Mouse (Mus musculus) embryonic facial prominence, embryonic 15.5 days (tissue): Measurements from ENCODE around the gene Cldn5. TPM values are rescaled to one million over a fixed set of nuclear protein-coding genes. Genes with fewer than 3 reads are reported as not detected.

ENCODE experiments used
- ATAC-seq: fragments of 200-750 bp; cut with Nextera tagmentation; 2 replicates; pipeline ENCODE4 v1.8.0; 2017; ENCODE audit warnings: low read depth, moderate TSS enrichment; ENCODE audit not compliant: insufficient number of reproducible peaks, low FRiP score, low TSS enrichment
- H3K27ac ChIP-seq: fragments of 300-500 bp; sonication (generic); replicated peaks from 2 replicates; pipeline ENCODE4 v1.5.1; 2015; ENCODE audit warnings: mild to moderate bottlenecking, inconsistent platforms
- H3K27me3 ChIP-seq: fragments of 300-500 bp; sonication (generic); 2 replicates; pipeline ENCODE4 v1.6.1; 2015; ENCODE audit warnings: inconsistent platforms
- H3K36me3 ChIP-seq: fragments of 300-500 bp; sonication (generic); 2 replicates; pipeline ENCODE4 v1.6.1; 2015; ENCODE audit warnings: mild to moderate bottlenecking, inconsistent platforms
- H3K4me1 ChIP-seq: fragments of 300-500 bp; sonication (generic); 2 replicates; pipeline ENCODE4 v1.6.1; 2015; ENCODE audit warnings: inconsistent platforms
- H3K4me2 ChIP-seq: fragments of 300-500 bp; sonication (generic); replicated peaks from 2 replicates; pipeline ENCODE4 v1.6.1; 2015; ENCODE audit warnings: mild to moderate bottlenecking, inconsistent platforms
- H3K4me3 ChIP-seq: fragments of 300-500 bp; sonication (generic); replicated peaks from 2 replicates; pipeline ENCODE4 v1.5.1; 2015; ENCODE audit warnings: mild to moderate bottlenecking, inconsistent platforms
- H3K9ac ChIP-seq: fragments of 300-500 bp; sonication (generic); 2 replicates; pipeline ENCODE4 v1.6.1; 2015; ENCODE audit warnings: inconsistent platforms
- H3K9me3 ChIP-seq: fragments of 300-500 bp; sonication (generic); replicated peaks from 2 replicates; pipeline ENCODE4 v1.6.1; 2016; ENCODE audit warnings: inconsistent platforms
- WGBS: fragments of 180-500 bp; shearing (Covaris S2); methylation state at CpG from one replicate; pipeline ENCODE4 v1.1.7; 2015; 5-methylcytosine and 5-hydroxymethylcytosine counted together
- polyA plus RNA-seq: library from polyadenylated mRNA; unstranded; fragments of >200 nt; fragmentation: Nextera tagmentation; extraction: Ambion mirVana; gene quantifications from 2 replicates; pipeline ENCODE4 v1.2.1, GENCODE M21; 2015

The Cldn5 gene
- polyA plus RNA-seq, 1 experiment from 2014 or later = 35.1 TPM

DNA sequence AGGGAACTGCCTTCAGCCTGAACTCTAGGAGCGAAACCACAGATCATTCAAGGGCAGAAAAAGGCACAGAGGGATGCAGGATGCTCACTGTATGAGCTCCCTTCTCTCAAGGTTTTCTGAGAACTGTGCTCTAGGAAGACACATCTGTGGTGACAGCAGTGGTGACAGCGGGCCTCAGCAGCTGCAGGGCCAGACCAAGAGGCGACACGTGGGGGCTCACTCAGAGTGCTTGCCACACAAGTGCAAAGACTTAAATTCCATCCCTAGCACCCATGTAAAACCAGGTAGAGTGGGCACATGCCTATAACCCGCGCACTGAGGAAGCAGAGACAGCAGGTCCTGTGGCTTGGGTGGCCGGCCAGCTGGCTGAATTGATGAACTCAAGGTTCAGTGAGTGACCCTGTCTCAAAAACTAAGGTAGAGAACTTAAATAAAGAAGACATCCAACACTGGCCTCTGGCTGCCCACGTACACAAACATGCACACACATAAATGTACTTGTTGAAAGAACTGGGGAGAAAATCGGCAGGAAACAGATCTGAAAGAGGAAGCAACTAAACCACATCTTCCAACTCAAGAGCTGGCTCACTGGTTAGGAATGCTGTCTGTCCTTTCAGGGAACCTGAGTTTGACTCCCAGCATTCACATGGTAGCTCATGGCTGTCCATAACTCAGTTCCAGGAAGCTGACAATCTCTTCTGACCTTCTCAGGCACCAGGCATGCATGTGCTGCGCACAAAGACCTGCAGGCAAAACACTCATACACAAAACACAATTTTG is 12.2 kb downstream of the Cldn5 start:
- no peaks in the 10 kb centered on the region for H3K9me3 ChIP-seq
- H3K27ac ChIP-seq = no peak overlapping the region
- H3K36me3 ChIP-seq = peaks cover 58% of the 10 kb centered on the region
- H3K4me2 ChIP-seq = no peak overlapping the region
- H3K4me3 ChIP-seq = no peak overlapping the region
- 86% methylated on average over 10 of the region's 10 CpGs for WGBS
- H3K27me3 ChIP-seq = no peaks in the 10 kb centered on the region
- no peaks in the 10 kb centered on the region for H3K4me1 ChIP-seq
- ATAC-seq = no peak
- H3K9ac ChIP-seq = no peak overlapping the region

DNA sequence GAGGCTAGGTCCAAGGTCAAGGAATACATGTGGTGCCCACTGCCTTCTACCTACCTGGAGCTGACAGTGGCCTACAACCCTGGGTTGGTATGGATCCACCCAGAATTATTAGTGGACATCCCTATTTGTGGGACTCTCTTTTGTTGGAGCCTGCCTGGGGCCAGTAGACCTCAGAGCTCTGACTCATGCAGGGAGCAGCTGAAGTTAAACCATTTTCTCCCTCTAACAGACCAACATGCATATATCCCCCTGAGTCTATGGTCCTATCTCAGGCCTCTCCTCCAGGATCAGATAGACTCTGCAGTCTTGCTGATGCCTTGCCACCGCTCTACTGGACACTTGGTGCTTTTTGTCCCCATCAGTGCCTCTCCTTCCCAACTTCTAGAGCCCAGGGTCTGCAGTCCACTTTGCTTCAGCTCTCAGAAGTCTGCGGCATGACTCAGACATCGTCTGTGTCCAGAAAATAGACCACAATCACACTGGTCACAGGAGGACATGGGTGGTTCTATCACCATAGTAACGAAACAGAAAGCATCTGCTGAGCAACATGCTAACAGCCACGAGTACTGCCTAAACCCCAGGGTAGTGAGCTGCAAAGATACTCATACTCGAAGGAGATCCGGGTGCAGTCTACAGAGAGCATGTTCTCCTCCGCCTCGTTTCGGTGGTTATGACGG is 18.7 kb downstream of the Cldn5 start:
- H3K9ac ChIP-seq = no peak overlapping the region
- H3K4me2 ChIP-seq = no peak overlapping the region
- H3K9me3 ChIP-seq = no peaks in the 10 kb centered on the region
- no peak overlapping the region for H3K27ac ChIP-seq
- H3K4me3 ChIP-seq = no peak overlapping the region
- H3K27me3 ChIP-seq = no peaks in the 10 kb centered on the region
- no peaks in the 10 kb centered on the region for H3K4me1 ChIP-seq
- H3K36me3 ChIP-seq = peaks cover 59% of the 10 kb centered on the region
- 94% methylated on average over 11 of the region's 11 CpGs for WGBS
- no peak for ATAC-seq

DNA sequence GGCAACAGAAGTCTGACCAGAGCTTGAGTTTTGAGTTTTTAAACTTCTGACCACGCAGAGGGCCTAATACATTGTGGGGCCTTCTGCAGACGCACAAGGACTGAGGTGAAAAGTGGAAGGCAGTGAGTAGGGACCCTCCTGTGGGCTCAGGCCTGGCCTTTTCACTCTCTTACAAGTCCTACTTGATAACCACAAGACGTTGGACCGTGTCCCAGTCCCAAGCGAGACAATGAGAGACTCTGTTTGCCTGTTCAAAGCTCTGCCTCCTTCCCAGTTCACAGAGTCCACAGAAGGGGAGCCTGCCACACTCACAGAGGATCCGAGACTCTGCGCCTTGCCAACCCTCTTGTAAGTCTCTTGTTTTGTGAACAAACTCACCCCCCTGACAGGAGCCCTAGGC is 20.0 kb downstream of the Cldn5 start:
- H3K9ac ChIP-seq = no peak overlapping the region
- WGBS = 80% methylated on average over 7 of the region's 7 CpGs
- no peaks in the 10 kb centered on the region for H3K27me3 ChIP-seq
- H3K9me3 ChIP-seq = no peaks in the 10 kb centered on the region
- no peak overlapping the region for H3K27ac ChIP-seq
- no peak for ATAC-seq
- H3K4me3 ChIP-seq = no peak overlapping the region
- H3K36me3 ChIP-seq = peaks cover 59% of the 10 kb centered on the region
- H3K4me1 ChIP-seq = no peaks in the 10 kb centered on the region
- H3K4me2 ChIP-seq = no peak overlapping the region

DNA sequence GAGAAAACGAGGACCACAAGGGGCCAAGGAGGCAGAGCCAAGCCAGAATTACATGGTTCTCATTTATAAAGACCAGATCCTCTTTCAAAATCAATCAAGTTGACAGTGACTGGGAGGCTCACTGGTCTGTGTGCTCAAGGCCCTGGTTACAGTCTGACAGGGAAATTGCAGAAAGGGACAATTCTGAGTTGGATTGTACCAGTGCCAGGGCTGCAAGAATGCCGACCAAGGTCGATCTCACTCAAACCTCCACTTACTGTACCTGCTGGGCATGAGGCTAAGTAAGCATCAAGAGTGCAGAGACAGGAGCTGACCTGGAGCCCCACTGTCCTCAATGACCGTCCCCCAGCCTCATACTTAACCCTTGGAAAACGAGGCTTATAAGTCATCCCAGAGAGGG is 21.5 kb downstream of the Cldn5 start:
- H3K36me3 ChIP-seq = peaks cover 60% of the 10 kb centered on the region
- H3K4me3 ChIP-seq = no peak overlapping the region
- no peaks in the 10 kb centered on the region for H3K4me1 ChIP-seq

DNA sequence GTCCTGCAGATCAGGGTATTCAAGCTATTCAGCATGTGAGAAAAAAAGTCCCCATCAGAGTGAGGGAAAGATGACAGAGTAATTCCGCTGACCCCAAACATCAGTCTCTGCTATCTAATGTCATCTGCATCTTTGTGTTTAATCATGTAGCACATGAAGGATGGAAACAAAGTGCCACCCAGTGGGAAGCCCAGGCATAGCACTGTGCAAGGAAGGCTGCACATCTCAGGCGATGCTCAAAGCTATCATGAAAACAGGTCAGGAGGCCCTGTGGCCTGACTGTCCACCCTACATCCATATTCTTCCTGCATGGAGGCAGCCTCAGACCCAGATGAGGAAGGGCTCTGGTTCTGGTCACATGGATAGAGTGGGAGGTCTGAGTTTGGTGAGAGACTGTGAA is 22.2 kb downstream of the Cldn5 start:
- H3K27me3 ChIP-seq = no peaks in the 10 kb centered on the region
- peaks cover 64% of the 10 kb centered on the region for H3K36me3 ChIP-seq
- WGBS = 56% methylated on average over 2 of the region's 2 CpGs
- no peaks in the 10 kb centered on the region for H3K4me1 ChIP-seq
- no peaks in the 10 kb centered on the region for H3K9me3 ChIP-seq
- no peak overlapping the region for H3K4me3 ChIP-seq
- H3K4me2 ChIP-seq = no peak overlapping the region
- no peak overlapping the region for H3K27ac ChIP-seq
- H3K9ac ChIP-seq = no peak overlapping the region
- no peak for ATAC-seq

More for the DNA sequence above, 21.5 kb downstream of the Cldn5 start:
- ATAC-seq = no peak
- WGBS = 88% methylated on average over 5 of the region's 5 CpGs
- Histone ChIP-seq H3K4me2 (no peak overlapping the region), H3K27ac (no peak overlapping the region), H3K9ac (no peak overlapping the region), H3K27me3 (no peaks in the 10 kb centered on the region), H3K9me3 (no peaks in the 10 kb centered on the region)

DNA sequence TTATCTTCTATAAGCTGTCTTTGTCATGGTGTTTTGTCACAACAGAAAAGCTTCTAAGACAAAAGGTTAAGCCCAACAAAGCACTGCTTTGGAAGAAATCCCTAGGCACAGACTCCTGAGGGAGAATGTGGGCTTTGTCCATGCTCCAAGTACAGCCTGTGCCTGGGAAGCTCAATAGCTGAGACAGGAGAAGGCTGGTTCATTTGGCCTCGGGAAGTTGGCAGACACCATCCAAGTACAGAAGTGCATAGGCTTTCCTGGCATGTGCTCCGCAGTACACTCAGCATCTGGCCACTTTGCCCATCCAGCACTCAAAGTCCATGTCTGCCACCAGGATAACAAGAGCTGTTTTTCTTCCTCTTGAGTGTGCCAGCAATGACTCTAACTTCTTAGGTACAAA is 29.1 kb downstream of the Cldn5 start:
- peaks cover 50% of the 10 kb centered on the region for H3K36me3 ChIP-seq
- WGBS = 94% methylated on average over 2 of the region's 2 CpGs
- H3K27me3 ChIP-seq = no peaks in the 10 kb centered on the region
- H3K4me1 ChIP-seq = peaks cover 3% of the 10 kb centered on the region; the same call in 1 of the 2 replicates
- H3K4me2 ChIP-seq = no peak overlapping the region
- no peak overlapping the region for H3K4me3 ChIP-seq
- no peak for ATAC-seq
- H3K9ac ChIP-seq = no peak overlapping the region
- no peaks in the 10 kb centered on the region for H3K9me3 ChIP-seq
- H3K27ac ChIP-seq = no peak overlapping the region

DNA sequence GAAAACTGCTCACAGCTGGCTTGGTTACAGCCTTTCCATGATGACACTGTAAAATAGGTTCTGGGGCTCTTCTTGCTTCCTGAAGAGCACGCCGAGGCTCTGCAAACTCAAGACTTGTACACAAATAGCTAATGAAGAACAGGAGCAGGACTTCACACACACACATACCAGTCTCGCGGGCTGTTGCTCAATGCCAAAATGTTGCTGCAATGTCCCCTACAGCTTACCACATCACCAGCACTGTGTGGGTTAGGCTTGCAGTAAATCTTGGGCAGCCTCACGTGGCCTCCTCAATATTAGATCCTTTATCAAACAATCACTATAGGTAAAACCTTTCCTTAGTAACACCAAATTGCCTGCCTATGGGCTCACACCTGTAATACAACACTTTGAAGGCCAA is 32.4 kb downstream of the Cldn5 start:
- H3K36me3 ChIP-seq = peaks cover 35% of the 10 kb centered on the region

DNA sequence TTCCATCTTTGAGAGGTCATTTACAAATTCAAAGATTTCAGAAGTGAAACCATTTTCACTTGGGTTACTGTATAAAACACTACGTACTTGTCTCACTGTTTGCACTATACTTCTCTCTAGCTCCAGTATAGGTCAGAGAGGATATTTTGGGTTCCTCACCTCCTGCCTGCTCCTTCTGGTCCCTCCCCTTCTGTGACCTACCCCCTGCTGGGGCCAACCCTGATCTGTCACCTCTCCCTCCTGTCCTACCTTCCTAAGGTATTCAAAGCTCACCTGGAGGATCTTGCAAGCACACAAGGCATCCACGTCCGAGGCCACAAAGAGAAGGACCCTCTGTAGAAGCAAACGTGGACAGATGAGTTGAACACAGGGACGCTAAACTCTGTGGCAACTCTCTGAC is 34.4 kb downstream of the Cldn5 start:
- Histone ChIP-seq H3K9me3 (no peaks in the 10 kb centered on the region), H3K4me3 (peak overlapping the region; percentile 76), H3K9ac (peak overlapping the region; percentile 44), H3K27me3 (no peaks in the 10 kb centered on the region), H3K4me1 (peaks cover 20% of the 10 kb centered on the region), H3K4me2 (peak overlapping the region; percentile 88), H3K27ac (0 out of 2 replicates have a peak overlapping the region, but pooled peaks have one; percentile 87), H3K36me3 (peaks cover 37% of the 10 kb centered on the region)
- WGBS = 6% methylated on average over 5 of the region's 5 CpGs
- no peak for ATAC-seq

More for the DNA sequence above, 32.4 kb downstream of the Cldn5 start:
- Histone ChIP-seq H3K27me3 (no peaks in the 10 kb centered on the region), H3K27ac (no peak overlapping the region), H3K4me1 (peaks cover 20% of the 10 kb centered on the region), H3K4me2 (no peak overlapping the region), H3K4me3 (no peak overlapping the region), H3K9me3 (no peaks in the 10 kb centered on the region), H3K9ac (no peak overlapping the region)
- ATAC-seq = no peak
- WGBS = 76% methylated on average over 5 of the region's 5 CpGs

DNA sequence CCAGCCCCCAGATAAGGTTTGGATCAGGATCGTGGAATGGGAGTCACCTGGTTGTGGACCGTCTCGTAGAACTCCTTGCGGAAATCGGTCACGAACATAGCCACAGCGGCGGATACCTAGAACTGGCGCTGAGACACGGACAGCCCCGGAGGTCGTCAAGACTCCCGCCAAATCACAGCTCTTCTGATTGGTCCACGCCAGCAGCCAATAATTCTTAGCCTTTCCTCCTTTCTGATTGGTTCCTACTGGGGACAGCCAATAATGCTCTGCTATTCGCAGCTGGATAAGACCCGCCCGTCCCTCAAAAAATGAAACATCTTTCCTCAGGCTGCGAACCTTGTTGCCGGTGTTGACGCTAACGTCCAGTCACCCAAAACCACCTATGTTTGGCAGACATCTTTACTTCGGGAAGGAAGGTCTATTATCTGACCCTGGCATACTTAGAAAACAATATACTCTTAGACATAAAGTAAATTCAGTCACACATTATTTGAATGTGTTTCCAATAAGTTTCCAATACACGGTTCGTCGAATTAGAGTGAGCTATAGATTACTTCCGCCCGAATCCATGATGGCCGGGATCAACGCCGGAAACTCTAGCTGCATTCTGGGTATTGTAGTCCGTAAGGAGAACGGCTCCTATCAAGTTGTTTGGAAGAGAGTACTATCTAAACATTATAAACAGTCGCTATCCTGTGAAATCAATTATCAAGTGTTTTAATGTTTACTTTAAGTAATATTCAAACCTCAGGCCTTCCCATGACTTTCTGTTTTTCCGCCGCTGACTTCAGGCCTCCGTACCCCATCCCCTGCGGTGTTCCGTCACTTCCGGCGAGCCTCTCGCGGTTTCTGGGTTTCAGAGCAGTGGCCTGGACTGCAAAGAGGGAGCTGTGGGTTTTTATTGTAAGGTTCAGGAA is 35.1 kb downstream of the Cldn5 start, which contains the start of the genes Ufd1 and Cdc45:
Gene Ufd1, plus strand, starts transcription at position 312 of the 917 bp plus-strand sequence.
Gene Cdc45, minus strand, starts transcription at position 520 of the 917 bp plus-strand sequence.
- Histone ChIP-seq H3K36me3 (peaks cover 39% of the 10 kb centered on the region), H3K4me3 (peak within 1 kb of the TSS; percentile 76), H3K9me3 (no peaks in the 10 kb centered on the region), H3K4me1 (peaks cover 20% of the 10 kb centered on the region), H3K27me3 (no peaks in the 10 kb centered on the region), H3K4me2 (peak within 1 kb of the TSS; percentile 88), H3K9ac (peak within 1 kb of the TSS; percentile 76), H3K27ac (peak within 1 kb of the TSS; percentile 87)
- ATAC-seq = peak; percentile 96
- WGBS = under 1% methylated on average over 42 of the region's 42 CpGs

DNA sequence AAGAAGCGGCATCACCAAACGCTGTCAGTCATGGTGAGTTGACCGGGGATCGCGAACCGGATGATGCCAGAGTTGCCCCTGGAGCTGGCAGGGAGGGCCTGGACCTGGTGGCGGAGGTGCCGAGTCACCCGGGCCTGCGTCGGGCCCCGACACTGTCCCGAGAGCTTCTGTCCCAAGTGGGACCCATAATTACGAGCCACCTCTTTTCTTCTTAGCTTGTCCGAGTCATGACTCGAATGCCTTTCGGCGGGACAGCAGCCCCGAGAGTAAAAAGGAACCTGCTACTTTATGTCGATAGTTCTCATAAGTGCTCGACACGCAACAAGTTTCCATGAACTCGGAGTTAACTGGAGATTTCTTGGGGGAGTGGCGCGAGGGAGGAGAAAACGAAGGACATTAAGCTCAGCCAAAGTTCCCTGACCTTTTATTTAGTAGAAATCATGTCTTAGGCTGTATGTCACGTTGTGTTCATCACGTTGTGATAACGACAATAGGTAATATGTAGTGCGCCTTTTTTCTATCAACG is 35.8 kb downstream of the Cldn5 start:
- peak; percentile 30 for ATAC-seq
- Histone ChIP-seq H3K9me3 (no peaks in the 10 kb centered on the region), H3K4me2 (peak overlapping the region; percentile 88), H3K4me1 (peaks cover 20% of the 10 kb centered on the region), H3K36me3 (peaks cover 41% of the 10 kb centered on the region), H3K27me3 (no peaks in the 10 kb centered on the region), H3K27ac (peak overlapping the region; percentile 87), H3K4me3 (peak overlapping the region; percentile 76), H3K9ac (peak overlapping the region; percentile 76)
- 1% methylated on average over 31 of the region's 31 CpGs for WGBS
